Mouse (Mus musculus): Measurements from ENCODE around the gene Dhx35.

Dhx35 gene

DNA sequence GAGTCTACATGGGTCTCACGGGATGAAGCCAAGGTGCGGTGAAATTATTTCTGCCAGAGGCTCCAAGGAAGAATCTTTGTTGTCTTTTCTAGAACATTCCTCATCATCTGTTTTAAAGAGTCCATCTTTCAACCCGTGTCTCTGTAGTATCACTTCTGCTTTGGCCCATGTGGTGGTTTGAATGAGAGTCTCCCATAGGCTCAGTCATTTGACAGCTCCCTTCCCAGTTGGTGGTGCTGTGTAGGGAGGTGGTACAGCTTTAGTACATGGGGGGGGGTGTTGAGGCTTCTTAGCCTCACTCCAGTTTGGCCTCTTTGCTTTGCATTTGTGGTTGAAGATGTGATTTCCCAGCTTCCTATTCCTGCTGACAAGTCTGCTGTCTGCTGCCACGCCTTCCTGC lies 96.7 kb downstream of the Dhx35 start:
- no peak for ATAC-seq (ENCODE audit: low TSS enrichment)

DNA sequence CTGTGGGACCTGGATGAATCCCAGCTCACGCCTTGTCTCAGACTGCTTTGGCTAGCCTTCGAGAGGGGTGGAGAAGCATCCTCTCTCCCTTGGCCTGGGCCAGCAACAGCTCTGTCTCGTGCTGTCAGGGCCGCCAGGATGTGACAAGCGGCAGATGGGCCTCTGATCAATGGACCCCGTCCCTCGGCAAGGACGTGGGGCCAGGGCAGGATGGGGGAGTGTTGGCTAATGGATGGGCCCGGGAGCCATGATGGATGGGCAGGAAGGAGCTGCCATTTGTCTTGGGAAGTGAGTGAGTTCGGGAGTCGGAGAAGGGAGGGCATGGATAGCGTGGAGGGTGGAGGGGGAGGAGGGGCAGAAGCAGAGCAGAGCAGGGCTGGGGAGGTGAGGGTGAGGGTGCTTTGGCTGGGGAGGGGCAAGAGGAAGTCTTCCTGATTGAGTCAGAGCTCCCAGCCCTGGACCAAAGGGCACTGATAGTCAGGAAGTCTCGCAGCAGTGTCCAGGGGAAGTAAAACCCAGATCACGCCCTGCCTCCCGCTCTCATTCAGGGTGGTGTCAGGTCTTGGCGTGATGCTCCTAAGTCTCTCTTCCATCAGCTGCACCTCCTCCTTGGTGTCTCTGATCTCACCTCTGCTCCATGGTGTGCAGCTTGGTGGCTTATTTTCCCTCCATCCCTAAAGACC lies 98.7 kb downstream of the Dhx35 start:
- no peak for ATAC-seq (ENCODE audit: low TSS enrichment)

DNA sequence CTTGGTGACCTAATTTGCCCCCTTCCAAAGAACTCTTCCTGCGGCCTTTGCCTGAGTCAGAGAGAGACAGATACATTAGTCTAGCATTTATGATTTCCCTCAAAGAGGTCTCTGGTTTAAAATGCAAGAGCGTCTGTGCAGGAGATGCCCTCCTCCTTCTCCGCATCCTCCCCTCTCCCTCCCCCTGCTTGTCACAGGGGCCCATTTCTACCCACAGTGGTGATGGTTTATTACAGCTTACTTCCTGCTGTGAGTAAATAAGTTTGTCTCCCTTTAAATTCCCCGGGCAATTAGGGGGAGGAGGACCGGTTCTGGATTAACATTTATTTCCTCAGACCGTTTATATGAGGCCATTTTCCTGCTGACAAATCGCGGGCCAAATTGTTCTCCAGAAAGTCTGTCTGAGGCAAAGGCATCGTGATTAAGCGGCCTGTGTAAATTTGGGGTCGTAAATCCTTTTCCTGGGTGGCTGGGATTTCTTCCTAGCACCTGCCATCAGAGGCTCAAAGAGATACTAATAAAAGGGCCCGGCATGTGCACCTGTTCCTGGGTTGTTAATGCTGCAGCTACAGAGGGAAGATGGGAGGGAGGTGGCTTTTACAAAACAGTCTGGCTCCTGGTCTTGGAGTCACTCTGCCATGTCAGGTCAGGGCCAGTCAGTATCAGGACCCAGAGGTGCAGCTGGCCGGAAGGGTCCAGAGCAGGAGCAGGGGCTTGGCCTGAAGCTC lies 104.0 kb downstream of the Dhx35 start:
- ATAC-seq (ENCODE audit: low TSS enrichment), result no peak
